Comparison of ENCODE assay signal across 8 mouse cellular contexts in the genomic region with DNA sequence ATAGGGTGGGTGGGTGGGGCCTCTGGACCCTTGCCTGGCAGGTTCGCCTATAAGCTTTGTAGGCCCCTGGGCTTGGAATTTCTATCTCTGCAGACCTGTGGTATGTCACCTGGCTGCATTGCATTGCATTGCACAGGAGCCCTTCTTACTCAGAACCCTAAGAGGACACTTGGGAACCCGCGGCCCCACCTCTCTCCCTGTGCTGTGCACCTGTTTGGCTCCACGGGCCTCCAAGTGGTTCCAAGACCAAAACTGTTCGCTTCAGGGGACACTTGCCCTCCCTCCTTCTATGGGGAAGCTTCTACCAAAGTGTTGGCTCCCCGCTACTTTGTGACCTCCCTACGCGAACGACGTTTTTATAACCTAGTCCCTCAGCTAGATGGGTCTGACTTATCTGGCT. TPM values are rescaled to one million over a fixed set of nuclear protein-coding genes. Genes with fewer than 3 reads are reported as not detected.
DNase-seq lines count a peak whose midpoint lies in the region; ATAC-seq and TF ChIP-seq lines count a peak whose summit lies in the region.

No protein-coding gene starts in this region.

- ATAC-seq in hindbrain, embryonic 12.5 days (ENCODE audit: low FRiP score), result no peak
- peak; percentile 5; the same call in 1 of the 2 replicates for ATAC-seq in lung, embryonic 14.5 days (ENCODE audit: insufficient read depth)

- H3K9me3 ChIP-seq in heart, embryonic 10.5 days, result no peaks in the 10 kb centered on the region
- H3K9me3 ChIP-seq in hindbrain, embryonic 12.5 days (replicated peaks), result no peaks in the 10 kb centered on the region
- no peaks in the 10 kb centered on the region for H3K9me3 ChIP-seq in lung, embryonic 14.5 days (ENCODE audit: low read depth, low read length)

- peak overlapping the region; percentile 62 for H3K4me3 ChIP-seq in heart, embryonic 10.5 days
- peak overlapping the region; percentile 36 for H3K4me3 ChIP-seq in hindbrain, embryonic 12.5 days
- peak overlapping the region; percentile 29 for H3K4me3 ChIP-seq in lung, embryonic 14.5 days (ENCODE audit: low read depth, low read length)

- H3K4me2 ChIP-seq in hindbrain, embryonic 12.5 days (replicated peaks), result peak overlapping the region; percentile 73
- H3K4me2 ChIP-seq in lung, embryonic 14.5 days, result peak overlapping the region; percentile 75

- intact Hi-C loops in heart, postnatal 10 days (cut with DNase I), result loop anchor here (5.0 kb wide), 1 partner anchor 111 kb away; no protein-coding TSS in a partner anchor
- intact Hi-C loops in left cerebral cortex, postnatal 14 days (cut with DNase I), result no loop called here

- no peak for TF ChIP-seq CTCF in lung, embryonic 14.5 days (IDR thresholded peaks at IDR 0.05; ENCODE audit: low read depth)

- H3K27ac ChIP-seq in heart, embryonic 10.5 days, result peak overlapping the region; percentile 97
- H3K27ac ChIP-seq in hindbrain, embryonic 12.5 days, result peak overlapping the region; percentile 93
- peak overlapping the region; percentile 97 for H3K27ac ChIP-seq in lung, embryonic 14.5 days (ENCODE audit: low read depth)

- H3K4me1 ChIP-seq in heart, embryonic 10.5 days, result peaks cover 61% of the 10 kb centered on the region
- H3K4me1 ChIP-seq in hindbrain, embryonic 12.5 days, result peaks cover 54% of the 10 kb centered on the region
- peaks cover 39% of the 10 kb centered on the region for H3K4me1 ChIP-seq in lung, embryonic 14.5 days (ENCODE audit: insufficient read depth)

- DNase-seq in heart, embryonic 10.5 days (ENCODE audit: low spot score), result peak; percentile 76
- no peak for DNase-seq in heart, postnatal 10 days
- peak; percentile 30 to 31 for DNase-seq in cerebellum, postnatal 14 days
- DNase-seq in lung, embryonic 14.5 days, result peak; percentile 67
- peak; percentile 46 for DNase-seq in testis, postnatal 10 days (ENCODE audit: low spot score)
- DNase-seq in adrenal gland, adult 2 months, result no peak
- DNase-seq in left cerebral cortex, postnatal 14 days (ENCODE audit: low spot score in 2 of 2), result no peak

- no peaks in the 10 kb centered on the region for H3K36me3 ChIP-seq in heart, embryonic 10.5 days
- H3K36me3 ChIP-seq in hindbrain, embryonic 12.5 days, result no peaks in the 10 kb centered on the region
- no peaks in the 10 kb centered on the region for H3K36me3 ChIP-seq in lung, embryonic 14.5 days (ENCODE audit: insufficient read depth)

- H3K9ac ChIP-seq in hindbrain, embryonic 12.5 days, result peak overlapping the region; percentile 68
- peak overlapping the region; percentile 64 for H3K9ac ChIP-seq in lung, embryonic 14.5 days

- H3K27me3 ChIP-seq in heart, embryonic 10.5 days (ENCODE audit: insufficient read depth, poor library complexity, severe bottlenecking), result no peaks in the 10 kb centered on the region
- peaks cover 8% of the 10 kb centered on the region for H3K27me3 ChIP-seq in hindbrain, embryonic 12.5 days
- peaks cover 7% of the 10 kb centered on the region; the same call in 1 of the 2 replicates for H3K27me3 ChIP-seq in lung, embryonic 14.5 days (ENCODE audit: insufficient read depth, low read length)

- 48% methylated on average over 10 of the region's 10 CpGs for WGBS in heart, embryonic 10.5 days
- 44% methylated on average over 10 of the region's 10 CpGs for WGBS in hindbrain, embryonic 12.5 days
- WGBS in lung, embryonic 14.5 days, result 40% methylated on average over 10 of the region's 10 CpGs

RNA-seq across cellular contexts. Expression of gene Actg1, which starts 36.8 kb away (rescaled TPM):
- polyA plus RNA-seq in heart, embryonic 10.5 days (2016; fragmentation: Nextera tagmentation; extraction: Ambion mirVana), result 1,513 and 2,033 TPM in 2 replicates
- total RNA-seq in heart, postnatal 10 days (2021), result 100 to 1,000 TPM; 691 to 703 TPM
- polyA plus RNA-seq in hindbrain, embryonic 12.5 days (2016; fragmentation: Nextera tagmentation; extraction: Ambion mirVana), result 3,608 and 3,685 TPM in 2 replicates
- 2,614 and 2,926 TPM in 2 replicates for polyA plus RNA-seq in lung, embryonic 14.5 days (2014; fragmentation: Nextera tagmentation; extraction: Ambion mirVana)
- total RNA-seq in adrenal gland, adult 2 months (2021), result 1,000 to 10,000 TPM in 1 of 2 experiments, 100 to 1,000 TPM in 1; 913 to 1,618 TPM
- 531 and 632 TPM in 2 replicates for polyA plus RNA-seq in adrenal gland, adult 2 months (2012; rRNA removed)
- total RNA-seq in left cerebral cortex, postnatal 14 days (2021), result 1,000 to 10,000 TPM; 1,748 to 1,778 TPM

RNA-seq across cellular contexts. Expression of gene Fscn2, which starts 49.8 kb away (rescaled TPM):
- 0.25 and 0.49 TPM in 2 replicates for polyA plus RNA-seq in heart, embryonic 10.5 days (2016; fragmentation: Nextera tagmentation; extraction: Ambion mirVana)
- total RNA-seq in heart, postnatal 10 days (2021), result not detected
- 1.2 and 1.3 TPM in 2 replicates for polyA plus RNA-seq in hindbrain, embryonic 12.5 days (2016; fragmentation: Nextera tagmentation; extraction: Ambion mirVana)
- 0.23 and 0.57 TPM in 2 replicates for polyA plus RNA-seq in lung, embryonic 14.5 days (2014; fragmentation: Nextera tagmentation; extraction: Ambion mirVana)
- total RNA-seq in adrenal gland, adult 2 months (2021), result under 1 TPM; 0.17 to 0.58 TPM
- polyA plus RNA-seq in adrenal gland, adult 2 months (2012; rRNA removed), result 0.16 and 0.22 TPM in 2 replicates
- total RNA-seq in left cerebral cortex, postnatal 14 days (2021), result under 1 TPM in 1 of 2 experiments, not detected in 1; 0.80 TPM

Comparison
In these comparisons a context has a peak if more than half of its experiments do, and no peak if none do; other contexts are left out.
1. DNase-seq: peak in heart, embryonic 10.5 days (single experiment), cerebellum, postnatal 14 days (2 of 2), lung, embryonic 14.5 days (single experiment) and testis, postnatal 10 days (single experiment); none in heart, postnatal 10 days (0 of 2), adrenal gland, adult 2 months (single experiment) and left cerebral cortex, postnatal 14 days (0 of 2).
2. Peak in every context shown above with its lines, with median percentiles within 50 percentile points of each other: H3K27ac ChIP-seq and H3K4me3 ChIP-seq.